Mouse (Mus musculus): ENCODE results near the gene Ndufs6. TPM values are rescaled to one million over a fixed set of nuclear protein-coding genes. Genes with fewer than 3 reads are reported as not detected.

Gene Ndufs6
- polyA plus RNA-seq, 1 experiment: 254 TPM

DNA sequence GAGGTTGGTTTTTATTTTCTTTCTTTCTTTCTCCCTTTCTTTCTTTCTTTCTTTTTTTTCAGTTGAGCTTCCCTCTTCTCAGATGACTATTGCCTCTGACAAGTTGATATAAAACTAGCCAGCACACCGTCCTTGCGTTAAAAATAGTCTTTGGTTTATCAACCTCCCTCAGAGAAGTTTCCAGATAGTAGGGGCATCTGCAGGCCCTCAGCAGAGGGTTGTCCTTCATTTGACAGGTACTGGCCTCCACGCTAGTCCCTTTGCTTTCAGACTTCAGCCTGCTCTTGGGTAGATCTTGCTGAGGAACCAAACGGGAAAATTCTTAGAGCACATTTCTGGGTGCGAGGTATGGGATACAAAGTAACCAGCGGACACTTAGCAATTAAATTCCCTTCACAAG is 51.0 kb downstream of the Ndufs6 start:
- TF ChIP-seq TCF12 (IDR thresholded peaks at IDR 0.05; ENCODE audit: insufficient read depth, poor library complexity, severe bottlenecking) (no peak), REST (IDR thresholded peaks at IDR 0.05; ENCODE audit: insufficient read depth, insufficient read length) (no peak), TCF3 (IDR thresholded peaks at IDR 0.05; ENCODE audit: insufficient read length, low read depth) (no peak), CEBPB (IDR thresholded peaks at IDR 0.05; ENCODE audit: insufficient read depth, poor library complexity, severe bottlenecking) (no peak), USF1 (IDR thresholded peaks at IDR 0.05; ENCODE audit: low read depth) (no peak), MYOG (IDR thresholded peaks at IDR 0.05; ENCODE audit: control insufficient read depth in 1 of 3, insufficient read depth in 1 of 3, insufficient read length in 2 of 3, low read depth in 2 of 3) (no peak), SRF (IDR thresholded peaks at IDR 0.05; ENCODE audit: control insufficient read depth, insufficient read length, low read depth) (no peak), POLR2A (IDR thresholded peaks at IDR 0.05; ENCODE audit: insufficient read length, low read depth) (no peak), MAX (IDR thresholded peaks at IDR 0.05; ENCODE audit: low read depth) (no peak), POLR2AphosphoS2 (IDR thresholded peaks at IDR 0.05; ENCODE audit: insufficient read length, low read depth) (no peak), E2F4 (IDR thresholded peaks at IDR 0.05; ENCODE audit: insufficient read depth) (no peak), MYOD1 (IDR thresholded peaks at IDR 0.05; ENCODE audit: control insufficient read depth in 1 of 3, insufficient read length in 2 of 3, low read depth in 2 of 3) (no peak)
- Histone ChIP-seq H3ac (ENCODE audit: control insufficient read depth, insufficient read length) (no peak overlapping the region), H3K4me2 (ENCODE audit: low read depth) (no peak overlapping the region), H3K79me2 (ENCODE audit: control insufficient read depth, insufficient read depth) (no peaks in the 10 kb centered on the region), H3K27me3 (ENCODE audit: control insufficient read depth, insufficient read depth, insufficient read length) (peaks cover 7% of the 10 kb centered on the region), H3K36me3 (ENCODE audit: control insufficient read depth, insufficient read depth) (no peaks in the 10 kb centered on the region), H3K4me3 (no peak overlapping the region)

- TF ChIP-seq TCF3 (IDR thresholded peaks at IDR 0.05; ENCODE audit: insufficient read length, low read depth): no peak
- no peak for TF ChIP-seq E2F4 (IDR thresholded peaks at IDR 0.05; ENCODE audit: insufficient read depth)
- TF ChIP-seq SRF (IDR thresholded peaks at IDR 0.05; ENCODE audit: control insufficient read depth, insufficient read length, low read depth): no peak
- no peak for TF ChIP-seq POLR2AphosphoS2 (IDR thresholded peaks at IDR 0.05; ENCODE audit: insufficient read length, low read depth)
- TF ChIP-seq MYOG (IDR thresholded peaks at IDR 0.05; ENCODE audit: control insufficient read depth in 1 of 3, insufficient read depth in 1 of 3, insufficient read length in 2 of 3, low read depth in 2 of 3): no peak
- TF ChIP-seq CEBPB (IDR thresholded peaks at IDR 0.05; ENCODE audit: insufficient read depth, poor library complexity, severe bottlenecking): no peak
- no peak for TF ChIP-seq POLR2A (IDR thresholded peaks at IDR 0.05; ENCODE audit: insufficient read length, low read depth)
- TF ChIP-seq MAX (IDR thresholded peaks at IDR 0.05; ENCODE audit: low read depth): no peak
- TF ChIP-seq TCF12 (IDR thresholded peaks at IDR 0.05; ENCODE audit: insufficient read depth, poor library complexity, severe bottlenecking): no peak
- TF ChIP-seq USF1 (IDR thresholded peaks at IDR 0.05; ENCODE audit: low read depth): no peak
- no peak for TF ChIP-seq REST (IDR thresholded peaks at IDR 0.05; ENCODE audit: insufficient read depth, insufficient read length)
- no peak for TF ChIP-seq MYOD1 (IDR thresholded peaks at IDR 0.05; ENCODE audit: control insufficient read depth in 1 of 3, insufficient read length in 2 of 3, low read depth in 2 of 3)
- Histone ChIP-seq H3K4me3 (no peak overlapping the region), H3K27me3 (ENCODE audit: control insufficient read depth, insufficient read depth, insufficient read length) (peaks cover 40% of the 10 kb centered on the region), H3K79me2 (ENCODE audit: control insufficient read depth, insufficient read depth) (no peaks in the 10 kb centered on the region), H3K36me3 (ENCODE audit: control insufficient read depth, insufficient read depth) (no peaks in the 10 kb centered on the region), H3ac (ENCODE audit: control insufficient read depth, insufficient read length) (no peak overlapping the region), H3K4me2 (ENCODE audit: low read depth) (no peak overlapping the region)
These were observed 54.8 kb downstream of the Ndufs6 start for GRCm38 (mm10) chr13:73273536-73273935.

DNA sequence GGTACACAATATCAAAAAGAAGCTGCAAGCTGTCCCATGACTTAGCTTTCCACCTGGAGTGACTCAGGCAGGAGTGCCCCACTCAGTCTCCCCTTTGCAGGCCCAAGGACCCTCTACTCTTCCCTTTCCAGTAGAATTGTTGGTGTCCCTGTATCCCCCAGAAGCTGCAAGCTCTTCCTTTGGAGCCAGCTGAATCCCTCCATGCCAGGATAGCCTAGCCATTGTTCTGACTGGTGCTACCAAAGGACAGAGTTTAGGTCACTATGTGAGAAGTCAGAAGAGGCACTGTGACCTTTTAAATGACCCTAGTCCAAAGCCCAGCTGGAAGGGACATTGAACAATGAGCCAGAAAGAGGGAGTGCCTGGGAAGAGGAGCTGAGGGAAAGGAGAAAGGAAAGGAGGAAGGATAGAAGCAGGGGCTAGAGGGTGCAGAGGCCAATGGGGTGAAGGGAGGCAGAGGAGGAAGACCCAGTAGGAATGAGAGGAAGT is 55.5 kb downstream of the Ndufs6 start:
- H3K36me3 ChIP-seq (ENCODE audit: control insufficient read depth, insufficient read depth): no peaks in the 10 kb centered on the region
- no peak overlapping the region for H3ac ChIP-seq (ENCODE audit: control insufficient read depth, insufficient read length)
- peaks cover 47% of the 10 kb centered on the region for H3K27me3 ChIP-seq (ENCODE audit: control insufficient read depth, insufficient read depth, insufficient read length)
- no peak overlapping the region for H3K4me3 ChIP-seq
- no peaks in the 10 kb centered on the region for H3K79me2 ChIP-seq (ENCODE audit: control insufficient read depth, insufficient read depth)
- H3K4me2 ChIP-seq (ENCODE audit: low read depth): no peak overlapping the region
- no peak for TF ChIP-seq SRF (IDR thresholded peaks at IDR 0.05; ENCODE audit: control insufficient read depth, insufficient read length, low read depth)
- TF ChIP-seq POLR2AphosphoS2 (IDR thresholded peaks at IDR 0.05; ENCODE audit: insufficient read length, low read depth): no peak
- TF ChIP-seq MYOD1 (IDR thresholded peaks at IDR 0.05; ENCODE audit: control insufficient read depth in 1 of 3, insufficient read length in 2 of 3, low read depth in 2 of 3): no peak
- no peak for TF ChIP-seq CEBPB (IDR thresholded peaks at IDR 0.05; ENCODE audit: insufficient read depth, poor library complexity, severe bottlenecking)
- TF ChIP-seq TCF3 (IDR thresholded peaks at IDR 0.05; ENCODE audit: insufficient read length, low read depth): no peak
- TF ChIP-seq MYOG (IDR thresholded peaks at IDR 0.05; ENCODE audit: control insufficient read depth in 1 of 3, insufficient read depth in 1 of 3, insufficient read length in 2 of 3, low read depth in 2 of 3): no peak
- TF ChIP-seq USF1 (IDR thresholded peaks at IDR 0.05; ENCODE audit: low read depth): no peak
- no peak for TF ChIP-seq POLR2A (IDR thresholded peaks at IDR 0.05; ENCODE audit: insufficient read length, low read depth)
- no peak for TF ChIP-seq REST (IDR thresholded peaks at IDR 0.05; ENCODE audit: insufficient read depth, insufficient read length)

DNA sequence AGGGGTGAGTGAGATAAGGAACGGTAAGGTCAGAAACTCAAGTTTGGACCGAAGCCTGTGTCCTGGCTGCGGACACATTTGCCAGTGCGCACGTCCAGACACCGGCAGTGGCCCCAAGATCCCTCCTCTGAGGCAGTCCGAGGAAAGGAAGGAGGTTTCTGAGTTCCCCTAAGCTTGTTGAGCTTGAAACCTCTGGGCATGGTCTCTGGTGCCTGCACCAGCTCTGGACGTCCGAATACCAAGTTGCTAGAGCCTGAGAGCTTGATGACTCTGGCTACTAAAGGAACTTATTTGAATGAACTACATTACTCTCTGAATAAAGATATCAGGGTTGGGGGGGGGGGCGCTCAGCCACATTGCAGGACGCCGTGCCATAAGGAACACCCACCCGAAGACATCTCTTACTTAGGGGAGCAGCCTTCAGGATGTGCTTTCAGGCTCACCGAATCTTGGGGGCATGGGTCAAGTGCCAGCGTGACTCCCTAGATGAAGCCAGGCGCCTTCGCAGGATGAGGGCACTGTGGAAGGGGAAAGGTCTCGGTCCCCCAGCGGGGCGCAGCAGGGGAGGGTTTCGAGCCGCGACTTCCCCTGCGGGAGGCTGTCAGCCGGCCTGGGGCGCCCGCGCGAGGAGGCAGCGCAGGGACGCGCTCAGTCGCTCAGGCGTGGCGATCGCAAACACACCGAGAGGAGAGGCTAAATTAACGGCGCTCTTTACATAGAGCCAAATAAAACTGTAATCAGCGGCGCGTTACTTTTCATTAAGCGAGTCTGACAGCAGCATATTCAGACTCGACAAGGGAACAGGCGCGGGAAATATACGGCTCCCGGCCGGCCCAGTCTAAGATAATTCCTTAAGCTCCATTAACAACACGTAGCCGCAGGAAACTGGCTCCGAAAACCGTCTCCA is 56.8 kb downstream of the Ndufs6 start:
- no peak overlapping the region for H3K4me2 ChIP-seq (ENCODE audit: low read depth)
- H3K36me3 ChIP-seq (ENCODE audit: control insufficient read depth, insufficient read depth): no peaks in the 10 kb centered on the region
- peaks cover 55% of the 10 kb centered on the region for H3K27me3 ChIP-seq (ENCODE audit: control insufficient read depth, insufficient read depth, insufficient read length)
- no peak overlapping the region for H3ac ChIP-seq (ENCODE audit: control insufficient read depth, insufficient read length)
- no peaks in the 10 kb centered on the region for H3K79me2 ChIP-seq (ENCODE audit: control insufficient read depth, insufficient read depth)
- TF ChIP-seq POLR2AphosphoS2 (IDR thresholded peaks at IDR 0.05; ENCODE audit: insufficient read length, low read depth) (no peak), USF1 (IDR thresholded peaks at IDR 0.05; ENCODE audit: low read depth) (no peak), TCF3 (IDR thresholded peaks at IDR 0.05; ENCODE audit: insufficient read length, low read depth) (no peak), POLR2A (IDR thresholded peaks at IDR 0.05; ENCODE audit: insufficient read length, low read depth) (no peak), MAX (IDR thresholded peaks at IDR 0.05; ENCODE audit: low read depth) (no peak), REST (IDR thresholded peaks at IDR 0.05; ENCODE audit: insufficient read depth, insufficient read length) (no peak), E2F4 (IDR thresholded peaks at IDR 0.05; ENCODE audit: insufficient read depth) (no peak), MYOG (IDR thresholded peaks at IDR 0.05; ENCODE audit: control insufficient read depth in 1 of 3, insufficient read depth in 1 of 3, insufficient read length in 2 of 3, low read depth in 2 of 3) (no peak), SRF (IDR thresholded peaks at IDR 0.05; ENCODE audit: control insufficient read depth, insufficient read length, low read depth) (no peak), MYOD1 (IDR thresholded peaks at IDR 0.05; ENCODE audit: control insufficient read depth in 1 of 3, insufficient read length in 2 of 3, low read depth in 2 of 3) (no peak), TCF12 (IDR thresholded peaks at IDR 0.05; ENCODE audit: insufficient read depth, poor library complexity, severe bottlenecking) (no peak), CEBPB (IDR thresholded peaks at IDR 0.05; ENCODE audit: insufficient read depth, poor library complexity, severe bottlenecking) (no peak)
- no peak overlapping the region for H3K4me3 ChIP-seq
